Mouse (Mus musculus) myocyte (in vitro differentiated cells): Measurements from ENCODE around the gene Sema4a.

Source experiments
- CEBPB ChIP-seq: IDR thresholded peaks from 2 replicates; pipeline ENCODE4 v1.6.1; 2011; ENCODE audit warnings: mild to moderate bottlenecking, moderate library complexity; ENCODE audit not compliant: poor library complexity, insufficient read depth, severe bottlenecking
- E2F4 ChIP-seq: IDR thresholded peaks from one replicate; pipeline ENCODE4 v1.6.1; 2011; ENCODE audit warnings: mild to moderate bottlenecking, control low read depth, moderate library complexity; ENCODE audit not compliant: insufficient read depth
- MAX ChIP-seq: IDR thresholded peaks from one replicate; pipeline ENCODE4 v1.6.1; 2011; ENCODE audit warnings: low read depth, mild to moderate bottlenecking, control low read depth
- MYOD1 ChIP-seq, 3 experiments: IDR thresholded peaks; one replicate each; pipeline ENCODE4 v1.6.1; 2011; ENCODE audit warnings: control low read depth in 2 of 3, low read depth in 2 of 3, mild to moderate bottlenecking in 2 of 3, moderate library complexity in 1 of 3; ENCODE audit not compliant: insufficient read length in 2 of 3, control insufficient read depth in 1 of 3
- POLR2A ChIP-seq: IDR thresholded peaks from one replicate; pipeline ENCODE4 v1.6.1; 2011; ENCODE audit warnings: low read depth, mild to moderate bottlenecking, control low read depth, moderate library complexity; ENCODE audit not compliant: insufficient read length
- POLR2AphosphoS2 ChIP-seq: IDR thresholded peaks from one replicate; pipeline ENCODE4 v1.6.1; 2011; ENCODE audit warnings: low read depth, control low read depth; ENCODE audit not compliant: insufficient read length
- TCF12 ChIP-seq: IDR thresholded peaks from one replicate; pipeline ENCODE4 v1.6.1; 2011; ENCODE audit warnings: mild to moderate bottlenecking, control low read depth; ENCODE audit not compliant: poor library complexity, insufficient read depth, severe bottlenecking
- TCF3 ChIP-seq: IDR thresholded peaks from one replicate; pipeline ENCODE4 v1.6.1; 2011; ENCODE audit warnings: low read depth, control low read depth; ENCODE audit not compliant: insufficient read length
- USF1 ChIP-seq: IDR thresholded peaks from one replicate; pipeline ENCODE4 v1.6.1; 2011; ENCODE audit warnings: low read depth, mild to moderate bottlenecking, control low read depth, moderate library complexity

GRCm38 (mm10) chr3:88408953-88409352 is 52.0 kb downstream of the Sema4a start:
- TF ChIP-seq TCF3 (no peak), MAX (no peak), POLR2A (no peak), E2F4 (no peak), POLR2AphosphoS2 (no peak), CEBPB (no peak), TCF12 (no peak), MYOD1 (IDR thresholded peaks at IDR 0.05; ENCODE audit: control insufficient read depth in 1 of 3, insufficient read length in 2 of 3, low read depth in 2 of 3) (no peak), USF1 (no peak)
